Mouse (Mus musculus) heart, embryonic 14.5 days (tissue): Measurements from ENCODE around the gene E130308A19Rik. TPM values are rescaled to one million over a fixed set of nuclear protein-coding genes. Genes with fewer than 3 reads are reported as not detected.

Source experiments
- ATAC-seq: fragments of 200-750 bp; cut with Nextera tagmentation; 2 replicates; pipeline ENCODE4 v1.8.0; 2017; ENCODE audit warnings: low read depth, moderate TSS enrichment; ENCODE audit not compliant: insufficient number of reproducible peaks, insufficient read depth, low FRiP score
- H3K27ac ChIP-seq, 2 experiments: fragments of 200-500 bp in 1 of 2; fragments of 300-500 bp in 1 of 2; sonication (generic) in 1 of 2; replicated peaks in 1 of 2; 2 replicates each; pipeline ENCODE4 v1.5.1; 2012 to 2014; ENCODE audit warnings: low read depth in 2 of 2, low read length in 2 of 2, control low read depth in 1 of 2, mild to moderate bottlenecking in 1 of 2, mixed read lengths in 1 of 2; ENCODE audit not compliant: control insufficient read depth in 1 of 2, insufficient read depth in 1 of 2
- H3K27me3 ChIP-seq: fragments of 300-500 bp; sonication (generic); 2 replicates; pipeline ENCODE4 v1.6.1; 2014; ENCODE audit warnings: mild to moderate bottlenecking, low read length, control low read depth; ENCODE audit not compliant: control insufficient read depth, insufficient read depth
- H3K36me3 ChIP-seq: fragments of 300-500 bp; sonication (generic); 2 replicates; pipeline ENCODE4 v1.6.1; 2014; ENCODE audit warnings: mild to moderate bottlenecking, control low read depth, low read length, mixed read lengths; ENCODE audit not compliant: control insufficient read depth, insufficient read depth
- H3K4me1 ChIP-seq, 2 experiments: fragments of 200-500 bp in 1 of 2; fragments of 300-500 bp in 1 of 2; sonication (generic) in 1 of 2; 2 replicates each; pipeline ENCODE4 v1.6.1; 2012 to 2014; ENCODE audit warnings: low read length in 2 of 2, control low read depth in 1 of 2, mixed read lengths in 1 of 2; ENCODE audit not compliant: control insufficient read depth in 2 of 2, insufficient read depth in 2 of 2
- H3K4me2 ChIP-seq: fragments of 300-500 bp; sonication (generic); 2 replicates; pipeline ENCODE4 v1.6.1; 2014; ENCODE audit warnings: mild to moderate bottlenecking, low read length
- H3K4me3 ChIP-seq, 2 experiments: fragments of 200-500 bp in 1 of 2; fragments of 300-500 bp in 1 of 2; sonication (generic) in 1 of 2; 2 replicates each; pipeline ENCODE4 v1.5.1; 2012 to 2014; ENCODE audit warnings: low read length in 2 of 2, mild to moderate bottlenecking in 2 of 2, control low read depth in 1 of 2, low read depth in 1 of 2, moderate library complexity in 1 of 2; ENCODE audit not compliant: control insufficient read depth in 1 of 2, insufficient read depth in 1 of 2
- H3K9ac ChIP-seq: fragments of 300-500 bp; sonication (generic); 2 replicates; pipeline ENCODE4 v1.6.1; 2014; ENCODE audit warnings: mild to moderate bottlenecking, low read length
- H3K9me3 ChIP-seq: fragments of 300-500 bp; sonication (generic); 2 replicates; pipeline ENCODE4 v1.6.1; 2016; ENCODE audit warnings: low read length, control low read depth; ENCODE audit not compliant: control insufficient read depth
- WGBS: fragments of 180-500 bp; shearing (Covaris S2); extraction: QIAGEN DNeasy Blood & Tissue Kit; methylation state at CpG from one replicate; pipeline ENCODE4 v1.1.7; 2014; 5-methylcytosine and 5-hydroxymethylcytosine counted together
- polyA plus RNA-seq: library from polyadenylated mRNA; unstranded; fragments of >200 nt; fragmentation: Nextera tagmentation; extraction: Ambion mirVana; gene quantifications from 2 replicates; pipeline ENCODE4 v1.2.1, GENCODE M21; 2014

E130308A19Rik gene
- polyA plus RNA-seq, 1 experiment from 2014 or later: 27.7 TPM

- 57% methylated on average over 17 of the region's 17 CpGs for WGBS
- peak overlapping the region; percentile 11; the same call in 1 of the 2 replicates for H3K9ac ChIP-seq
- peaks cover 59% of the 10 kb centered on the region for H3K36me3 ChIP-seq
- no peaks in the 10 kb centered on the region for H3K27me3 ChIP-seq
- peak overlapping the region; percentile 4 to 27; a peak in 1 of 4 replicates for H3K27ac ChIP-seq
- H3K4me2 ChIP-seq: no peak overlapping the region
- ATAC-seq: no peak
- no peaks in the 10 kb centered on the region for H3K9me3 ChIP-seq
- no peak overlapping the region for H3K4me3 ChIP-seq
- H3K4me1 ChIP-seq: peaks cover 4 to 7% of the 10 kb centered on the region in 2 experiments; a peak in 2 of 4 replicates
Measured at GRCm38 (mm10) chr4:59772171-59772879, 146.3 kb downstream of the E130308A19Rik start.

GRCm38 (mm10) chr4:59777828-59778227 is 151.8 kb downstream of the E130308A19Rik start:
- ATAC-seq: peak; percentile 68; the same call in 1 of the 2 replicates

GRCm38 (mm10) chr4:59780568-59780967 is 154.6 kb downstream of the E130308A19Rik start:
- Histone ChIP-seq H3K27ac (no peak overlapping the region), H3K9me3 (no peaks in the 10 kb centered on the region), H3K4me2 (no peak overlapping the region), H3K27me3 (no peaks in the 10 kb centered on the region), H3K4me3 (no peak overlapping the region), H3K9ac (no peak overlapping the region), H3K36me3 (peaks cover 6% of the 10 kb centered on the region), H3K4me1 (peaks cover 0 to 20% of the 10 kb centered on the region in 2 experiments; a peak in 3 of 4 replicates)
- no peak for ATAC-seq
- WGBS: 25% methylated on average over 1 of the region's 1 CpGs

More at GRCm38 (mm10) chr4:59777828-59778227, 151.8 kb downstream of the E130308A19Rik start:
- Histone ChIP-seq H3K27me3 (no peaks in the 10 kb centered on the region), H3K36me3 (peaks cover 28% of the 10 kb centered on the region), H3K9ac (0 out of 2 replicates have a peak overlapping the region, but pooled peaks have one; percentile 8), H3K9me3 (no peaks in the 10 kb centered on the region), H3K4me3 (no peak overlapping the region), H3K27ac (peak overlapping the region; percentile 84 to 93), H3K4me2 (0 out of 2 replicates have a peak overlapping the region, but pooled peaks have one; percentile 4), H3K4me1 (peaks cover 0 to 24% of the 10 kb centered on the region in 2 experiments; a peak in 3 of 4 replicates)
- 25% methylated on average over 3 of the region's 3 CpGs for WGBS

GRCm38 (mm10) chr4:59782853-59783684 is 157.1 kb downstream of the E130308A19Rik start:
- H3K4me3 ChIP-seq: peak overlapping the region; percentile 91 to 99
- peak overlapping the region; percentile 67 to 81 for H3K27ac ChIP-seq
- H3K27me3 ChIP-seq: no peaks in the 10 kb centered on the region
- peaks cover 0 to 12% of the 10 kb centered on the region in 2 experiments; a peak in 3 of 4 replicates for H3K4me1 ChIP-seq
- H3K36me3 ChIP-seq: no peaks in the 10 kb centered on the region
- H3K9ac ChIP-seq: peak overlapping the region; percentile 95
- under 1% methylated on average over 47 of the region's 47 CpGs for WGBS
- H3K9me3 ChIP-seq: no peaks in the 10 kb centered on the region
- H3K4me2 ChIP-seq: peak overlapping the region; percentile 82
- peak; percentile 54 for ATAC-seq

- no peaks in the 10 kb centered on the region for H3K9me3 ChIP-seq
- peak overlapping the region; percentile 82 for H3K4me2 ChIP-seq
- H3K9ac ChIP-seq: peak overlapping the region; percentile 95
- peak overlapping the region; percentile 67 to 81 for H3K27ac ChIP-seq
- H3K27me3 ChIP-seq: no peaks in the 10 kb centered on the region
- ATAC-seq: peak; percentile 94
- WGBS: under 1% methylated on average over 32 of the region's 36 CpGs
- H3K4me3 ChIP-seq: peak overlapping the region; percentile 91 to 99
- H3K4me1 ChIP-seq: peaks cover 0 to 7% of the 10 kb centered on the region in 2 experiments; a peak in 2 of 4 replicates
- no peaks in the 10 kb centered on the region for H3K36me3 ChIP-seq
Measured at GRCm38 (mm10) chr4:59783685-59784279, 157.8 kb downstream of the E130308A19Rik start.

GRCm38 (mm10) chr4:59785412-59785811 is 159.4 kb downstream of the E130308A19Rik start:
- 22% methylated on average over 2 of the region's 2 CpGs for WGBS
- H3K4me3 ChIP-seq: no peak overlapping the region
- no peak overlapping the region for H3K4me2 ChIP-seq
- H3K4me1 ChIP-seq: peaks cover 0 to 7% of the 10 kb centered on the region in 2 experiments; a peak in 2 of 4 replicates
- no peaks in the 10 kb centered on the region for H3K27me3 ChIP-seq
- no peaks in the 10 kb centered on the region for H3K9me3 ChIP-seq
- no peaks in the 10 kb centered on the region for H3K36me3 ChIP-seq
- no peak overlapping the region for H3K9ac ChIP-seq
- no peak overlapping the region for H3K27ac ChIP-seq
- ATAC-seq: no peak

- no peaks in the 10 kb centered on the region for H3K9me3 ChIP-seq
- H3K4me1 ChIP-seq: peaks cover 0 to 5% of the 10 kb centered on the region in 2 experiments; a peak in 2 of 4 replicates
- H3K27me3 ChIP-seq: no peaks in the 10 kb centered on the region
- no peak overlapping the region for H3K4me2 ChIP-seq
- H3K4me3 ChIP-seq: no peak overlapping the region
- no peak overlapping the region for H3K9ac ChIP-seq
- no peak for ATAC-seq
- no peaks in the 10 kb centered on the region for H3K36me3 ChIP-seq
- 1% methylated on average over 7 of the region's 7 CpGs for WGBS
- H3K27ac ChIP-seq: no peak overlapping the region
Measured at GRCm38 (mm10) chr4:59786661-59787060, 160.7 kb downstream of the E130308A19Rik start.
